Mouse (Mus musculus) liver, postnatal 0 days (tissue): ENCODE measurements around the gene Gm10130. TPM values are rescaled to one million over a fixed set of nuclear protein-coding genes. Genes with fewer than 3 reads are reported as not detected.
A peak's percentile ranks its signal among the peaks of the same experiment; 100 is the strongest.
"Not testable (repeated sequence)": the region's sequence is repeated elsewhere in the genome, so short reads cannot be mapped to it uniquely, and the experiment has no call there.

ENCODE experiments used
- ATAC-seq: fragments of 200-750 bp; cut with Nextera tagmentation; 2 replicates; pipeline ENCODE4 v1.8.0; 2017; ENCODE audit warnings: mild to moderate bottlenecking, moderate library complexity
- DNase-seq: peaks from one replicate; pipeline ENCODE4 v3.0.0-alpha.2; 2016
- H3K27ac ChIP-seq: fragments of 300-500 bp; sonication (generic); 2 replicates; pipeline ENCODE4 v1.5.1; 2014; ENCODE audit warnings: antibody characterized with exemption, moderate library complexity, mild to moderate bottlenecking, low read depth
- H3K27me3 ChIP-seq: fragments of 300-500 bp; sonication (generic); 2 replicates; pipeline ENCODE4 v1.6.1; 2014; ENCODE audit warnings: low read length, control low read depth, mixed read lengths; ENCODE audit not compliant: insufficient read depth
- H3K36me3 ChIP-seq: fragments of 300-500 bp; sonication (generic); replicated peaks from 2 replicates; pipeline ENCODE4 v1.6.1; 2014; ENCODE audit warnings: mild to moderate bottlenecking, control low read depth, low read length, moderate library complexity, mixed read lengths; ENCODE audit not compliant: insufficient read depth
- H3K4me1 ChIP-seq: fragments of 300-500 bp; sonication (generic); 2 replicates; pipeline ENCODE4 v1.6.1; 2014; ENCODE audit warnings: antibody characterized with exemption, mild to moderate bottlenecking, control low read depth; ENCODE audit not compliant: insufficient read depth
- H3K4me2 ChIP-seq: fragments of 300-500 bp; sonication (generic); 2 replicates; pipeline ENCODE4 v1.6.1; 2014; ENCODE audit warnings: low read depth, mild to moderate bottlenecking, low read length, moderate library complexity, mixed read lengths
- H3K4me3 ChIP-seq: fragments of 300-500 bp; sonication (generic); 2 replicates; pipeline ENCODE4 v1.5.1; 2014; ENCODE audit warnings: low read depth, low read length
- H3K9ac ChIP-seq: fragments of 300-500 bp; sonication (generic); replicated peaks from 2 replicates; pipeline ENCODE4 v1.6.1; 2014; ENCODE audit warnings: mild to moderate bottlenecking, moderate library complexity
- H3K9me3 ChIP-seq: fragments of 300-500 bp; sonication (generic); 2 replicates; pipeline ENCODE4 v1.6.1; 2016; ENCODE audit warnings: mild to moderate bottlenecking, control low read depth, low read length, mixed read lengths
- CTCF ChIP-seq: sonication (generic); IDR thresholded peaks from 2 replicates; pipeline ENCODE4 v1.5.1; 2016; ENCODE audit warnings: antibody characterized with exemption, low read depth
- EP300 ChIP-seq: IDR thresholded peaks from 2 replicates; pipeline ENCODE4 v1.6.1; 2016; ENCODE audit warnings: antibody characterized with exemption, low read depth, mild to moderate bottlenecking
- WGBS: fragments of 180-500 bp; shearing (Covaris S2); extraction: QIAGEN DNeasy Blood & Tissue Kit; methylation state at CpG from one replicate; pipeline ENCODE4 v1.1.7; 2014; ENCODE audit not compliant: insufficient replicate concordance; 5-methylcytosine and 5-hydroxymethylcytosine counted together
- polyA plus RNA-seq: library from polyadenylated mRNA; unstranded; fragments of >200 nt; fragmentation: Nextera tagmentation; extraction: Ambion mirVana; gene quantifications from 2 replicates; pipeline ENCODE4 v1.2.1, GENCODE M21; 2015

Gene Gm10130
- 0.62 TPM in 1 of 2 replicates, not detected in the other for polyA plus RNA-seq

DNA sequence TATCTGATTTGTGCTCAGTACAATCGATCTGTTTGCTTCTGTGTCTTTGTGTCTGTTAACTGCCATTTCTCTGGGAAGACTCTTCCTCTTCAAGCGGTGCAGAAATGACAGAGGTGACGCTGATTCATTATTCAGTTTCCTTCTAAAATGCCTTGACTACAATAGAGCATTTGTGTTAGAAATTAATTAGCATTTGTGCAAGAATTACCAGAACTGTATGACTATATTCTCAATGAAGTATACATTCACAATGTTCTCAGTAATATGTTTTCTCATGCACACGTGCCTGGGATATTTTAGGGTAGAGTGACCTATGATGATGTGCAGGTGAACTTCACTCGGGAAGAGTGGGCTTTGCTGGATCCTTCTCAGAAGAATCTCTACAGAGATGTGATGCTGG is at the start of gene Gm10130:
Gene Gm10130 (plus strand): TSS at position 301 of the 400 bp plus-strand sequence.
- no peaks in the 10 kb centered on the region for H3K27me3 ChIP-seq
- H3K9me3 ChIP-seq = peaks cover 10% of the 10 kb centered on the region
- ATAC-seq (no peak), DNase-seq (no peak)
- no peak within 1 kb of the TSS for H3K4me2 ChIP-seq
- H3K4me1 ChIP-seq = no peaks in the 10 kb centered on the region
- no peak within 1 kb of the TSS for H3K9ac ChIP-seq
- H3K27ac ChIP-seq = no peak within 1 kb of the TSS
- TF ChIP-seq EP300 (no peak), CTCF (no peak)
- WGBS = 84% methylated on average over 5 of the region's 5 CpGs
- no peak within 1 kb of the TSS for H3K4me3 ChIP-seq
- H3K36me3 ChIP-seq = peaks cover 8% of the 10 kb centered on the region

DNA sequence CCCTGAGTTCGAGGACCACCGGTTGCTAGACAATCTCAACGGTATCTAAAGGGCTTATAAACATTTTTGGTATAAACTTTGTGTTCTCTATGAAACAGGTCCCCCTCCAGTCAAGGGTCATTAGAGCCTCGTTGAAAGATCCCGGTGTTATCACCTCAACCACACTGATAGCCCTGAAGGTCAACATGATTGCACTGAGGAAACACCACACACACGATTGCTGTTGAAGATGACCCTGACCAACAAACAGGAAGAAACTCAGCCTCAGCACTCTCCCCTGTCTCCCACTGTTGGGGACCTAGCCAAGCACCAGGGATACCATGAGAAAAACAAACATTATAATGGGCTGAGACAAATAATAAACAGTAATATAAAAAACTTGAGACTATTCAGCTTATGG is 29.8 kb upstream of the Gm10130 start:
- WGBS = 63% methylated on average over 6 of the region's 6 CpGs
- ATAC-seq = no peak

DNA sequence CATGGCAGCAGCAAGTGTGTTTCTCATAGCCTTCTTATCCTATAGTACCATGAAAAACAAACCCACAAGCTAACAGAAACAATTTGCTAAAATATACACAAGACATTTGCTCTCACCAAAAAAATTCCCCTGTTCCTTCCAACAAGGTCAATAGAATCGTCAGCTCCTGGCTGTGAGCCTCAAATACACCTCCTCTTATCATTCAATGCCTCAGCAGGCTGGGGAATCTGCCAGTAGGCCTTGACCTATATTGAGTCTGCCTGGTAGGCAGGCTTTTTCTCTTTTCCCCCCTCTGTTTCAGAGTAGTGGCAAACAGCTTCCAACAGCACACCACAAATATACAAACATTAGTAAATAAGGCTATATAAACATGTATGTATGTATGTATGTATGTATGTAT is 24.4 kb upstream of the Gm10130 start:
- no peak for TF ChIP-seq EP300
- no peak for TF ChIP-seq CTCF
- 23% methylated on average over 1 of the region's 1 CpGs for whole genome bisulfite sequencing
- H3K9ac ChIP-seq = no peak overlapping the region
- no peak overlapping the region for H3K27ac ChIP-seq
- H3K27me3 ChIP-seq = no peaks in the 10 kb centered on the region
- H3K4me2 ChIP-seq = no peak overlapping the region
- no peaks in the 10 kb centered on the region for H3K36me3 ChIP-seq
- DNase-seq (no peak), ATAC-seq (no peak)
- no peaks in the 10 kb centered on the region for H3K4me1 ChIP-seq
- H3K4me3 ChIP-seq = no peak overlapping the region
- no peaks in the 10 kb centered on the region for H3K9me3 ChIP-seq

More for the DNA sequence above, 29.8 kb upstream of the Gm10130 start:
- no peaks in the 10 kb centered on the region for H3K36me3 ChIP-seq
- no peak overlapping the region for H3K27ac ChIP-seq
- H3K27me3 ChIP-seq = no peaks in the 10 kb centered on the region
- H3K4me2 ChIP-seq = no peak overlapping the region
- no peak overlapping the region for H3K9ac ChIP-seq
- H3K9me3 ChIP-seq = no peaks in the 10 kb centered on the region
- DNase-seq = no peak
- no peaks in the 10 kb centered on the region for H3K4me1 ChIP-seq
- TF ChIP-seq EP300 = no peak
- TF ChIP-seq CTCF = no peak
- no peak overlapping the region for H3K4me3 ChIP-seq

DNA sequence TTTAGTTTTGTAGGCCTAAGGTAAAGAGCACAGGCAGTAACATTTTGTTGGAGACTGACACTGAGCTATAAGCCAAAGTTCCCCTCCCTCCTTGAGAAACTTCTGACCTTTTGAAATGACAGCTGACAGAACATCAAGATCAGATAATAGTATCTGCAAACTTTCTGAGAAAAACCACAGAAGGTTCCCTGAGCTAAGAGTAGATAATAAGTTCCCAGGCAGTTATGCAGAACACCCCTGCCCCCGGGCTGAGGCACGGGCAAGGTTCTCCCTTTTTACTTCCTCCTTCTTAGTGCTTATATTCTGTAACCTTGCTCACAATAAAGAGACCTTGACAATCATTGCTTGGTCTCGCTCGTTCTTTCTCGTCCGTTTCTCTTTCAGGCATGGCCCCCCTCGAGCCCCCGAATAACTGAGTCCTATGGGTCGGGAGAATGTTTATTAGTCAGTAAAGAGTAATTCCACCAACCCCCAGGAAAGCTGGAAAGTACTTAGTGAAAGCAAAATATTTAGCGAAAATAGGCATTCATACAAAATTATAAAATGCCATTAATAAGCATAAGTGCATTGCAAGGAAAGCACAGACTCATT is 16.2 kb upstream of the Gm10130 start:
- Histone ChIP-seq H3K4me3 (no peak overlapping the region), H3K36me3 (no peaks in the 10 kb centered on the region), H3K27me3 (no peaks in the 10 kb centered on the region), H3K9me3 (no peaks in the 10 kb centered on the region), H3K27ac (no peak overlapping the region), H3K9ac (no peak overlapping the region), H3K4me2 (no peak overlapping the region), H3K4me1 (no peaks in the 10 kb centered on the region)
- 66% methylated on average over 10 of the region's 10 CpGs for WGBS
- DNase-seq (no peak), ATAC-seq (no peak)
- no peak for TF ChIP-seq EP300
- no peak for TF ChIP-seq CTCF

DNA sequence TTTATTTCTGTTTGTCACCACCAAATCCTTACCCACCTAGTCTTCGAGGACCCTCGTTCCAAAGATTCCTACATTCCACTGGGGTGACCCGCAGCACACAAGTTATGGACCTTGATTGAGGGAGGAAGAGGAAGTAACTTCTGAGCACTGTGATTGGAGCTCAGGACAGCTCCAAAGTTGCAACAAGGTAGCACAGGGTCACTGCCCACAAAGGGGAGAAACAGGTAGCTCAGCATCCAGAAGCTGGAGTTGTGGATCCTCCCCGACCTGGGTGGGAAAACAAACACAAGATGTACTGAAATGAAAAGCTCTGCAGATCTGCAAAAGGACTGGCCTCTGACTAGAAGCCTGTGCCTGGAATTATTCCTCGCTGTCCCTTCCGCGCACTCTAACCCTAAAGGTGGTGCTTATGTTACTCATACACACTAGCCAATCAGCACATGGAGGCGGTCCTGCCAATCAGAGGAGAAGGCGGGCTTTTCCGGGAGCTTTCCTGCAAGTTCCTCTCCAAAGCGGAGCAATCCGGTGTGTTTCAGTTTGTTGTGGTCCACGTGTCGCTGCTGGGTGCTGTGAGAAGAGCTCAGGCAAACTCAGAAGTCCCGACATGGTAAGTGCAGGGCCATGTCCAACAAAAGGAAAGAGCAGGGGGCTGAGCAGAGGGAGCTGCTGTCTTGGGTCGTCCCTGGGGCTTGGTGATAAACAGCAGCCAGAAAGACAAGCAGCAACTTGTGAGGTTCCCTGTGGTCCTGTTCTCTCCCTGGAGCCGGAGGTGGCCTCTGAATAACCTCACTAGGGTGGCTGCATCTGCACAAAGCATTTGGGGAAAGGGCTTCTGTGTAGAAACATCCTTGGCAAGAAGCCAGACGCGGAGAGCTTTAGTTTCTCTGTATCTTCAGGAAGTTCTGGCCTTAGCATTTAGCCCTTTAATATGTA is 12.3 kb upstream of the Gm10130 start:
- ATAC-seq = peak; percentile 99
- not testable (repeated sequence) for H3K36me3 ChIP-seq, H3K9me3 ChIP-seq, H3K4me1 ChIP-seq, H3K27me3 ChIP-seq
- WGBS = 5% methylated on average over 19 of the region's 19 CpGs
- peak overlapping the region; percentile 63 for H3K4me2 ChIP-seq
- H3K4me3 ChIP-seq = peak overlapping the region; percentile 56
- H3K27ac ChIP-seq = peak overlapping the region; percentile 64
- H3K9ac ChIP-seq = peak overlapping the region; percentile 64
- peak; percentile 85 for DNase-seq

DNA sequence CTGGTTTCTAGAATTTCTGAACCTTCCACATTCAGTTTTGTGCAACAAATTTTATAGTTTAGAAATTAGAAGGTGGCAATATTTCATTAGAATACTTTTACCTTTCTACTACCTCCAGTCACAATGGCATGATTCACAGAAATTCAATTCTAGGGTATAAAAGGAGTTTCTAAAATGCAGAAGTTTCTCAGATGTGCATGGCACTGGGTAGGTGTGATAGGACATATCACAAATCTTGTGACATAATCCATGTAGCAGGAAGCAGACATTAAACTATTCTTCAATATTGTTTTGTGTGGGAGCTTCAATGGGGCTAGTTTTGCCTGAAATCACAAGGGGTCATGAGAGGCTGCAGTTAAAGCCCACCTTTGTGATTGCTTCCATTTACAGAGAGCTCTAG is 7.4 kb upstream of the Gm10130 start:
- Histone ChIP-seq H3K27me3 (no peaks in the 10 kb centered on the region), H3K4me3 (no peak overlapping the region), H3K9me3 (peaks cover 9% of the 10 kb centered on the region), H3K4me2 (no peak overlapping the region), H3K36me3 (no peaks in the 10 kb centered on the region), H3K4me1 (no peaks in the 10 kb centered on the region), H3K9ac (no peak overlapping the region), H3K27ac (no peak overlapping the region)
- ATAC-seq (no peak), DNase-seq (no peak)
- TF ChIP-seq CTCF = no peak
- TF ChIP-seq EP300 = no peak
